Mouse (Mus musculus) right cerebral cortex, adult 2 months (tissue): ENCODE results near the gene Fam213b.

Source experiments
- DNase-seq, 2 experiments: peaks; one replicate each; pipeline ENCODE4 v3.0.0; 2021 to 2022; ENCODE audit warnings: low spot score in 2 of 2

Gene Fam213b

DNA sequence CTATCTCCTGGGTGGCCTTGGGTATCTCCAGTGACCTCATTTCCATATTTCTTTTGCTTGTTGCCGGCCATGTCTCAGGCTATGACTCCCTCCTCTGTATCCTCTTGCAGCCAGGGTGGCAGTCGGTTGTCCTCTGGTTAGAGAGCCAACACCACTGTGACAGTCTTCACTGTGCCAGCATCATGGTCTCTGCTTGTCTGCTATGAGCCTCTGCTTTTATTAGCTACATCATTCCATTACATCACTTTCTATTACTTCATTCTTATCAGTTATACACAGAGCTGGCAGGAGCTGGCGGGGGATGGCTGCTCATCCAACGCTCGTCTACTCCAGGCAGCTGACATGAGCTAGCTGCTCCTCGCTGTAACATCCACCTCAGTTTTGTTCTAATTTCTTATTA, 18.2 kb downstream of the Fam213b start:
- DNase-seq, result no peak

DNA sequence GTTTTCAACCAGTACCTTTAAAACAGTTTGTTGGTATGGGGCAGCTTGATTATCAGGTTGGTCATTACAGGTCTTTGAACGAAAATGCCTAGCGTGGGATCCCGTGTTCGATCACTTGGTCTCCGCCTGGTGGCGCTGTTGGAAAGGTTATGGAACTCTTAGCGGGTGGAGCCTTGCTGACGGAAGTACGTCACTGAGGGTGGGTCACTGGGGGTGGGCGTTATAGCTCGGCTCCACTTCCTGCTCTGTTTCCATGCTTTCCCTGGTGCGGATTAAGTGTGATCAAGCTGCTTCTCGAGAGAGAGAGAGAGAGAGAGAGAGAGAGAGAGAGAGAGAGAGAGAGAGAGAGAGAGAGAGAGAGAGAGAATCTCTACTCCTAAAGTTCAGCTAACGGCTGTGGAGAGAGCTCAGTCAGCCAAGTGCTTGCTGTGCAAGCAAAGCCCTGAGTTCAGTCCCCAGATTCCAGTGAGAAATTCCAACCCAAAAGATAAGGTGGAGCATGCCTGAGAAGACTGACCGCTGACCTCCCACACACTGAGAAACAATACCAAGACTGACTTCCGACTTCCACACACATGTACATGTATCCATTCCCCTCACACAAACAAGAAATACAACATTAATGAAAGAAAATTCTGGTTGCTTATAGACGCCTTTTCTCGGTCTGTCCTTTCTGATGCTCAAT, 20.9 kb downstream of the Fam213b start:
- peak; percentile 89 to 94 for DNase-seq

DNA sequence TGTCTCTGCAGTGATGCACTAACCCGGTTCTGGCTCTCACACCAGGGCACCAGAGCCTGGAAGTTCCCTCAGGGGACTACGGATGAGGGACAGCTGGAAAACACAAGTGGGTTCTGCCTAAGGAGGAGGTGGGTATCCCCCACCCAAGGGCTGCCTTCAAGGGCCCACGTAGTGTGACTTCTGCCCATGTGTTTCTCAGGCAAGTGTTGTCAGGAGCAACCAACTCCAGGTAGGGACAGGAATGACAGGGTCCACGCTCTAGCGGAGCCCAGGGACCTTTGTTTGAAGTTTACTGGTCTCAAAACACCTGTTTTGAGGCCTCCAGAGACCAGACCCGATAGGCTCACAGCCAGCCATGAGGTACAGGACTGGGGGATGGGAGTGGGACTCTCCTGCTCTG, 25.7 kb downstream of the Fam213b start:
- DNase-seq, result no peak

- DNase-seq, result no peak
Observed at GRCm38 (mm10) chr4:154871757-154872251, 27.1 kb downstream of the Fam213b start.

GRCm38 (mm10) chr4:154870721-154871120, 28.2 kb downstream of the Fam213b start:
- DNase-seq, result no peak

GRCm38 (mm10) chr4:154869440-154869839, 29.5 kb downstream of the Fam213b start, which contains the start of gene Mmel1:
Mmel1 (plus strand) TSS chr4:154869585.
- no peak for DNase-seq

- DNase-seq, result no peak
Observed at GRCm38 (mm10) chr4:154867257-154867656, 31.7 kb downstream of the Fam213b start.

- no peak for DNase-seq
Observed at GRCm38 (mm10) chr4:154866391-154866790, 32.5 kb downstream of the Fam213b start.

- DNase-seq, result no peak
Observed at GRCm38 (mm10) chr4:154864961-154865760, 33.8 kb downstream of the Fam213b start.

GRCm38 (mm10) chr4:154864271-154864771, 34.6 kb downstream of the Fam213b start:
- peak; percentile 86 to 88 for DNase-seq

DNA sequence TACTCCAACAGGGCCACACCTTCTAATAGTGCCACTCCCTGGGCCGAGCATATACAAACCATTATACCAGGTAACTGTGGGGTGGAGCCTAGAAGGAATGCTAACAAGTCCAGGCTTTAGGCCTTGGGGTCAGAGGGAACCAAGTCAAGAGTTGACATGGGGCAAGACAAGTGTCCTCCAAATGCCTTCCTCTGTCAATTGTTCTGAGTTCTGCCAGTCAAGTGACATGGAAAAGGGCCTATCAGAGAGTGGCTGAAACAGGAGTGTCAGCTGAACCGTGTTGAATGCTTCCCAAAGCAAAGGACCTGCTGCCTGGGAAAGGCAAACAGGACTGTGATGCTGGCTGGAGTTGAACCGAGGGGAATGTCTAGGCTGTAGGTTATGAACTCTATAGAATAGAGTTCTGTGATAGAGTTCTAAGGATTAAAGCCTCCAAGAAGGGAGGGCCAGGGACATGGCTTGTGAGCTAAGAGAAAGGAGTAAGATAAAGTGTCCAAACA, 35.4 kb downstream of the Fam213b start:
- no peak for DNase-seq

DNA sequence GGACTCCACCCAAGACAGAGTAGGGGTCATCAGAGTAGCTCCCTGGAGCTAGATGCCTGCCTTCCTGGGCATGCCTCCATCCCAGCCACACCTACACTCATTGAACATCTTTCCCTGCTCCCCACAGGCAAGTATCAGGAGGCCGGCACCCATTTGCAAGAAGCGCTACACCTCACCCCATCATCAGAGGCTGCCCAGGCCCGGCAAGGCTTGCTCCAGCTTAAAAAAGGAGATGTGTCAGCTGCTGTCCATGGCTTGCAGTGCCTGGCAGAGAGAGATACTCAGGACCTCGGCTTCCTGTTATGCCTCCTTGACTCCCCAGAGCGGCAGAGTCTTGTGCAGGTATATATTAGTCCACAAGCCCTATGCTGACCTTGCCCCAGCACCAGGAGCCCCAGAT, 37.0 kb downstream of the Fam213b start:
- DNase-seq, result no peak

DNA sequence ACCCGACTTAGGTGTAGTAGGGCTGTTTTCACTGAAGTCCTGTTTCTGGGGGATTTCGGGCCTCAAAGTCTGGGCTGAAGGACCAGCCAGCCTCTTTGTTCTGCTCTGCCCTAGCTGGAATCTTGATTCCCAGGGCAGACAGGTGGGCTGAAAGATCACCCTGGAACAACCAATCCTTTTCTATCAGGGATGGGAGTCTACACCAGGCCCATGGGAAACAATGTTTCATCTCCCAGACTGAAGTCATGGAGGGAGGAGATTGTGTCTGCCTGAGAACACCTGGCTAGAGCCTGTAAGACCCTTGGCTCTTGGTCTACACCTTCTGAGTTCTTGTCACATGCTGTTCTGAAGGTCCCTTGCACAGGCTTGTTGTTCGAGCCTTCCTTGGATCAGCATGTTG, 40.3 kb downstream of the Fam213b start:
- no peak for DNase-seq

DNA sequence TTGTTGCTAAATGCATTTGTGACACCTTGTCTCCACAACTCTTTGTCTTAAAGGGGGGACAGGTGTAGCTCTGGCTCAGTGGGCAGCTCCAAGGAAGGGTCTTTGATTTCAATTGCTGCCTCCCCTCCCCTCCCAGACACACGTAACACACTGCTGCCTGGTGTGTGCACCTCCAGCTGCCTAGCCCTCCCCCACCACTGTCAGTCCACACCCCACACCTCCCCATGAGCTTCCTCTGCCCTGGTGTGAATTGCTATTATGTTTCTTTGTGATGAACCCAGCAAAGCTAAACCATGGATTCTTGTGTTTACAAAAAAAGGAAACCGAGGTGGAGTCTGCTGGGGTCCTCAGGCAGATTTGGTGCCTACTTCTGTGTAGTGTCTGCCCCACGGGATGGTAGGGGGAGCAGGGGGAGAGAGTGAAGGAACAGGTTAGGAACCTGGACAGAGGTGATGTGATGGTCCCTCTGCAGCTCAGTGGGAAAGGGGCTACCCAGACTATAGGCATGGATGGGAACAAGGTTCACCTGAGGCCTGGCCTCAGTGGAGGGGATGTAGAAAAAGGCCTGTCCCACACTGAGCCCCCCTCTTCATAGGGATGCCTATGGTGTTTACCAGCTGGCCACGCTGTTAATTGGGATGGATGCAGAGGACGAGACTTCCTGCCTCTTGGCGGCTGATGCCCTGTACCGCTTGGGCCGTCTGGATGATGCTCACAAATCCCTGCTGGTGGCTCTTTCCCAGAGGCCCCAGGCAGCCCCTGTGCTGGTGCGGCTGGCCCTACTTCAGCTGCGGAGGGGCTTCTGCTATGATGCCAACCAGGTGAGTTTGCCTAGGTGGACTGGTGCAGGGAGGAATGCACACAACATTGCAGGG, 41.3 kb downstream of the Fam213b start:
- no peak for DNase-seq

- no peak for DNase-seq
Observed at GRCm38 (mm10) chr4:154856882-154857281, 42.1 kb downstream of the Fam213b start.

- DNase-seq, result no peak
Observed at GRCm38 (mm10) chr4:154856480-154856837, 42.5 kb downstream of the Fam213b start.

- peak; percentile 90 to 91 for DNase-seq
Observed at GRCm38 (mm10) chr4:154855721-154856479, 43.0 kb downstream of the Fam213b start.

GRCm38 (mm10) chr4:154854676-154855345, 44.1 kb downstream of the Fam213b start:
- DNase-seq, result no peak

GRCm38 (mm10) chr4:154853881-154854280, 45.1 kb downstream of the Fam213b start:
- DNase-seq, result no peak

- DNase-seq, result no peak
Observed at GRCm38 (mm10) chr4:154852696-154853095, 46.2 kb downstream of the Fam213b start.
